In genomic region chr15:102411077-102411476, GRCm38 (mm10) we compare ENCODE assay signal across 13 mouse cellular contexts. TPM values are rescaled to one million over a fixed set of nuclear protein-coding genes. Genes with fewer than 3 reads are reported as not detected.
A peak's percentile ranks its signal among the peaks of the same experiment; 100 is the strongest.
DNase-seq lines count a peak whose midpoint lies in the region; ATAC-seq and TF ChIP-seq lines count a peak whose summit lies in the region.
"Had no signal": no experiment of that assay in that cellular context is flagged by ENCODE, and none has a peak within 500 bp of the region (broad histone marks: within the 10 kb centered on the region; RNA-seq: fewer than 3 reads in every experiment).

No protein-coding gene starts in this region.

- no peak overlapping the region for H3K4me2 ChIP-seq in forebrain, embryonic 16.5 days (ENCODE audit: low read length)
- peak overlapping the region; percentile 41 for H3K4me2 ChIP-seq in liver, embryonic 11.5 days
- 0 out of 2 replicates have a peak overlapping the region, but pooled peaks have one; percentile 18 for H3K4me2 ChIP-seq in hindbrain, postnatal 0 days (ENCODE audit: low read depth, low read length)
- peak overlapping the region; percentile 21; the same call in 1 of the 2 replicates for H3K4me2 ChIP-seq in midbrain, embryonic 15.5 days

- H3K9me3 ChIP-seq in forebrain, embryonic 10.5 days: peaks cover 7% of the 10 kb centered on the region; the same call in 1 of the 2 replicates
- no peaks in the 10 kb centered on the region for H3K9me3 ChIP-seq in forebrain, embryonic 16.5 days (ENCODE audit: control insufficient read depth, low read length)
- H3K9me3 ChIP-seq in liver, embryonic 11.5 days (ENCODE audit: control insufficient read depth, low read length): no peaks in the 10 kb centered on the region
- no peaks in the 10 kb centered on the region for H3K9me3 ChIP-seq in hindbrain, postnatal 0 days (ENCODE audit: low read length)
- H3K9me3 ChIP-seq in midbrain, embryonic 15.5 days: no peaks in the 10 kb centered on the region

- H3K4me3 ChIP-seq in forebrain, embryonic 10.5 days: peak overlapping the region; percentile 34; the same call in 1 of the 2 replicates
- H3K4me3 ChIP-seq in forebrain, embryonic 16.5 days (replicated peaks; ENCODE audit: low read length): no peak overlapping the region
- H3K4me3 ChIP-seq in liver, embryonic 11.5 days (ENCODE audit: low read depth, low read length): 0 out of 2 replicates have a peak overlapping the region, but pooled peaks have one; percentile 8
- no peak overlapping the region for H3K4me3 ChIP-seq in hindbrain, postnatal 0 days (ENCODE audit: low read length)
- H3K4me3 ChIP-seq in midbrain, embryonic 15.5 days: no peak overlapping the region

- no peak overlapping the region for H3K27ac ChIP-seq in forebrain, embryonic 10.5 days
- H3K27ac ChIP-seq in forebrain, embryonic 16.5 days (ENCODE audit: low read length): no peak overlapping the region
- no peak overlapping the region for H3K27ac ChIP-seq in liver, embryonic 11.5 days (ENCODE audit: low read depth, low read length)
- H3K27ac ChIP-seq in hindbrain, postnatal 0 days: no peak overlapping the region
- H3K27ac ChIP-seq in midbrain, embryonic 15.5 days: no peak overlapping the region

- no peak overlapping the region for H3K9ac ChIP-seq in forebrain, embryonic 16.5 days (replicated peaks; ENCODE audit: low read depth, low read length)
- H3K9ac ChIP-seq in liver, embryonic 11.5 days (ENCODE audit: low read depth, low read length): no peak overlapping the region
- H3K9ac ChIP-seq in hindbrain, postnatal 0 days (replicated peaks; ENCODE audit: low read length): no peak overlapping the region
- H3K9ac ChIP-seq in midbrain, embryonic 15.5 days: no peak overlapping the region

- no peak for DNase-seq in forebrain, embryonic 10.5 days (ENCODE audit: extremely low spot score, low spot score)
- DNase-seq in liver, embryonic 11.5 days (ENCODE audit: low spot score): no peak
- DNase-seq in liver: no peak
- DNase-seq in hindbrain, postnatal 0 days (ENCODE audit: low spot score): no peak
- no peak for DNase-seq in layer of hippocampus, postnatal 25 days (ENCODE audit: extremely low spot score in 1 of 2, low spot score in 1 of 2)
- DNase-seq in gastrocnemius, adult 8-10 months (ENCODE audit: low spot score in 2 of 2): no peak
- DNase-seq: cerebellum, postnatal 25 days; lung, adult 18-20 months; right cerebral cortex, postnatal 14 days had no signal

- no peak for TF ChIP-seq CTCF in hindbrain, postnatal 0 days (IDR thresholded peaks at IDR 0.05; ENCODE audit: low read depth)

- H3K27me3 ChIP-seq in forebrain, embryonic 10.5 days (ENCODE audit: poor library complexity, severe bottlenecking): no peaks in the 10 kb centered on the region
- no peaks in the 10 kb centered on the region for H3K27me3 ChIP-seq in forebrain, embryonic 16.5 days (replicated peaks; ENCODE audit: control insufficient read depth, insufficient read depth, low read length)
- H3K27me3 ChIP-seq in liver, embryonic 11.5 days (replicated peaks; ENCODE audit: control insufficient read depth, insufficient read depth, low read length): no peaks in the 10 kb centered on the region
- H3K27me3 ChIP-seq in hindbrain, postnatal 0 days (ENCODE audit: insufficient read depth, low read length): no peaks in the 10 kb centered on the region
- no peaks in the 10 kb centered on the region for H3K27me3 ChIP-seq in midbrain, embryonic 15.5 days (replicated peaks)
- H3K27me3 ChIP-seq: Patski had no signal

- H3K4me1 ChIP-seq in forebrain, embryonic 10.5 days: peaks cover 47% of the 10 kb centered on the region
- peaks cover 40% of the 10 kb centered on the region for H3K4me1 ChIP-seq in forebrain, embryonic 16.5 days (replicated peaks; ENCODE audit: control insufficient read depth, insufficient read depth, low read length)
- H3K4me1 ChIP-seq in liver, embryonic 11.5 days (replicated peaks; ENCODE audit: control insufficient read depth, insufficient read depth, low read length): peaks cover 24% of the 10 kb centered on the region
- peaks cover 4% of the 10 kb centered on the region; the same call in 1 of the 2 replicates for H3K4me1 ChIP-seq in hindbrain, postnatal 0 days (ENCODE audit: insufficient read depth, low read length)
- peaks cover 57% of the 10 kb centered on the region for H3K4me1 ChIP-seq in midbrain, embryonic 15.5 days

- 90% methylated on average over 1 of the region's 1 CpGs for WGBS in forebrain, embryonic 10.5 days
- 96% methylated on average over 1 of the region's 1 CpGs for WGBS in forebrain, embryonic 16.5 days
- 84% methylated on average over 1 of the region's 1 CpGs for WGBS in liver, embryonic 11.5 days
- WGBS in hindbrain, postnatal 0 days: 100% methylated on average over 1 of the region's 1 CpGs
- 100% methylated on average over 1 of the region's 1 CpGs for WGBS in midbrain, embryonic 15.5 days

- no peak for ATAC-seq in forebrain, embryonic 16.5 days
- ATAC-seq in liver, embryonic 11.5 days (replicated peaks; ENCODE audit: low FRiP score): no peak
- ATAC-seq in hindbrain, postnatal 0 days: no peak
- ATAC-seq in midbrain, embryonic 15.5 days (replicated peaks): no peak
- ATAC-seq: Patski had no signal

- peaks cover 86% of the 10 kb centered on the region for H3K36me3 ChIP-seq in forebrain, embryonic 10.5 days (replicated peaks)
- H3K36me3 ChIP-seq in forebrain, embryonic 16.5 days (ENCODE audit: control insufficient read depth, insufficient read depth): peaks cover 32% of the 10 kb centered on the region
- peaks cover 33% of the 10 kb centered on the region for H3K36me3 ChIP-seq in liver, embryonic 11.5 days (ENCODE audit: control insufficient read depth, insufficient read depth, low read length)
- H3K36me3 ChIP-seq in hindbrain, postnatal 0 days (ENCODE audit: insufficient read depth, low read length): peaks cover 23% of the 10 kb centered on the region
- H3K36me3 ChIP-seq in midbrain, embryonic 15.5 days (replicated peaks): peaks cover 32% of the 10 kb centered on the region

RNA-seq across cellular contexts. Expression of gene Sp1, which starts 5.1 kb away (rescaled TPM):
- 9.7 and 9.9 TPM in 2 replicates for polyA plus RNA-seq in forebrain, embryonic 10.5 days (2016; fragmentation: Nextera tagmentation; extraction: Ambion mirVana)
- 5.0 and 5.9 TPM in 2 replicates for polyA plus RNA-seq in forebrain, embryonic 16.5 days (2015; fragmentation: Nextera tagmentation; extraction: Ambion mirVana)
- polyA plus RNA-seq in liver, embryonic 11.5 days (2014; fragmentation: Nextera tagmentation; extraction: Ambion mirVana): 9.7 and 10.6 TPM in 2 replicates
- total RNA-seq in hindbrain, postnatal 0 days (2014; rRNA removed): 24.7 and 26.0 TPM in 2 replicates
- 3.0 and 3.5 TPM in 2 replicates for polyA plus RNA-seq in hindbrain, postnatal 0 days (2015; fragmentation: Nextera tagmentation; extraction: Ambion mirVana)
- 3.4 and 4.1 TPM in 2 replicates for polyA plus RNA-seq in midbrain, embryonic 15.5 days (2015; fragmentation: Nextera tagmentation; extraction: Ambion mirVana)
- 10 to 100 TPM; 22.5 to 24.2 TPM for total RNA-seq in layer of hippocampus, postnatal 25 days (2021)
- total RNA-seq in gastrocnemius, adult 8-10 months (2022): 10 to 100 TPM; 17.9 to 22.2 (median 20.5) TPM

RNA-seq across cellular contexts. Expression of gene Amhr2, which starts 34.1 kb away (rescaled TPM):
- 0.33 TPM in 1 of 2 replicates, not detected in the other for polyA plus RNA-seq in forebrain, embryonic 10.5 days (2016; fragmentation: Nextera tagmentation; extraction: Ambion mirVana)
- 0.32 and 0.58 TPM in 2 replicates for polyA plus RNA-seq in forebrain, embryonic 16.5 days (2015; fragmentation: Nextera tagmentation; extraction: Ambion mirVana)
- 1.1 and 1.6 TPM in 2 replicates for polyA plus RNA-seq in liver, embryonic 11.5 days (2014; fragmentation: Nextera tagmentation; extraction: Ambion mirVana)
- 0.16 TPM in 1 of 2 replicates, not detected in the other for total RNA-seq in hindbrain, postnatal 0 days (2014; rRNA removed)
- polyA plus RNA-seq in hindbrain, postnatal 0 days (2015; fragmentation: Nextera tagmentation; extraction: Ambion mirVana): 0.36 and 0.62 TPM in 2 replicates
- polyA plus RNA-seq in midbrain, embryonic 15.5 days (2015; fragmentation: Nextera tagmentation; extraction: Ambion mirVana): 0.30 and 0.34 TPM in 2 replicates
- under 1 TPM; 0.80 to 0.91 TPM for total RNA-seq in layer of hippocampus, postnatal 25 days (2021)
- 10 to 100 TPM in 3 of 4 experiments, 1 to 10 TPM in 1; 9.9 to 14.2 (median 11.7) TPM for total RNA-seq in gastrocnemius, adult 8-10 months (2022)
- polyA plus RNA-seq: Patski had no signal

RNA-seq across cellular contexts. Expression of gene Sp7, which starts 44.1 kb away (rescaled TPM):
- polyA plus RNA-seq in forebrain, embryonic 10.5 days (2016; fragmentation: Nextera tagmentation; extraction: Ambion mirVana): 0.25 and 0.42 TPM in 2 replicates
- polyA plus RNA-seq in forebrain, embryonic 16.5 days (2015; fragmentation: Nextera tagmentation; extraction: Ambion mirVana): 0.38 and 1.1 TPM in 2 replicates
- polyA plus RNA-seq in liver, embryonic 11.5 days (2014; fragmentation: Nextera tagmentation; extraction: Ambion mirVana): 0.57 and 1.5 TPM in 2 replicates
- 0.11 and 0.31 TPM in 2 replicates for total RNA-seq in hindbrain, postnatal 0 days (2014; rRNA removed)
- 0.38 and 0.40 TPM in 2 replicates for polyA plus RNA-seq in hindbrain, postnatal 0 days (2015; fragmentation: Nextera tagmentation; extraction: Ambion mirVana)
- 0.09 and 0.26 TPM in 2 replicates for polyA plus RNA-seq in midbrain, embryonic 15.5 days (2015; fragmentation: Nextera tagmentation; extraction: Ambion mirVana)
- under 1 TPM; 0.86 to 0.99 TPM for total RNA-seq in layer of hippocampus, postnatal 25 days (2021)
- not detected for total RNA-seq in gastrocnemius, adult 8-10 months (2022)
- polyA plus RNA-seq: large intestine, adult 2 months; Patski had no signal

RNA-seq across cellular contexts. Expression of gene Prr13, which starts 47.8 kb away (rescaled TPM):
- polyA plus RNA-seq in forebrain, embryonic 10.5 days (2016; fragmentation: Nextera tagmentation; extraction: Ambion mirVana): 70.7 and 74.6 TPM in 2 replicates
- 79.0 and 80.9 TPM in 2 replicates for polyA plus RNA-seq in forebrain, embryonic 16.5 days (2015; fragmentation: Nextera tagmentation; extraction: Ambion mirVana)
- polyA plus RNA-seq in liver, embryonic 11.5 days (2014; fragmentation: Nextera tagmentation; extraction: Ambion mirVana): 155 and 157 TPM in 2 replicates
- 27.4 and 28.0 TPM in 2 replicates for total RNA-seq in hindbrain, postnatal 0 days (2014; rRNA removed)
- polyA plus RNA-seq in hindbrain, postnatal 0 days (2015; fragmentation: Nextera tagmentation; extraction: Ambion mirVana): 90.4 and 95.1 TPM in 2 replicates
- 103 and 107 TPM in 2 replicates for polyA plus RNA-seq in midbrain, embryonic 15.5 days (2015; fragmentation: Nextera tagmentation; extraction: Ambion mirVana)
- 10 to 100 TPM; 32.2 to 36.9 TPM for total RNA-seq in layer of hippocampus, postnatal 25 days (2021)
- total RNA-seq in gastrocnemius, adult 8-10 months (2022): 10 to 100 TPM; 16.4 to 22.3 (median 20.2) TPM

RNA-seq across cellular contexts. Expression of gene Pcbp2, which starts 59.3 kb away (rescaled TPM):
- 205 and 217 TPM in 2 replicates for polyA plus RNA-seq in forebrain, embryonic 10.5 days (2016; fragmentation: Nextera tagmentation; extraction: Ambion mirVana)
- 144 and 149 TPM in 2 replicates for polyA plus RNA-seq in forebrain, embryonic 16.5 days (2015; fragmentation: Nextera tagmentation; extraction: Ambion mirVana)
- polyA plus RNA-seq in liver, embryonic 11.5 days (2014; fragmentation: Nextera tagmentation; extraction: Ambion mirVana): 187 and 220 TPM in 2 replicates
- 151 and 157 TPM in 2 replicates for total RNA-seq in hindbrain, postnatal 0 days (2014; rRNA removed)
- polyA plus RNA-seq in hindbrain, postnatal 0 days (2015; fragmentation: Nextera tagmentation; extraction: Ambion mirVana): 104 TPM in 2 replicates
- polyA plus RNA-seq in midbrain, embryonic 15.5 days (2015; fragmentation: Nextera tagmentation; extraction: Ambion mirVana): 123 and 126 TPM in 2 replicates
- total RNA-seq in layer of hippocampus, postnatal 25 days (2021): 100 to 1,000 TPM; 449 to 472 TPM
- 100 to 1,000 TPM; 379 to 451 (median 385) TPM for total RNA-seq in gastrocnemius, adult 8-10 months (2022)

Comparison
In these comparisons a context has a peak if more than half of its experiments do, and no peak if none do; other contexts are left out.
1. H3K4me3 ChIP-seq: peak in forebrain, embryonic 10.5 days (single experiment) and liver, embryonic 11.5 days (single experiment); none in forebrain, embryonic 16.5 days (single experiment), hindbrain, postnatal 0 days (single experiment) and midbrain, embryonic 15.5 days (single experiment).